Mouse (Mus musculus) small intestine, adult 2 months (tissue): ENCODE results near the gene Faah.

Experiments
- CTCF ChIP-seq: fragments of 200-500 bp; IDR thresholded peaks from 2 replicates; pipeline ENCODE4 v1.5.1; 2012; ENCODE audit warnings: low read depth, mild to moderate bottlenecking, control low read depth, inconsistent platforms, low read length, moderate library complexity, mixed read lengths; ENCODE audit not compliant: insufficient replicate concordance, insufficient read length; ENCODE audit errors: extremely low read depth
- POLR2A ChIP-seq: fragments of 200-500 bp; IDR thresholded peaks from 2 replicates; pipeline ENCODE4 v1.6.1; 2012; ENCODE audit warnings: low read depth, mild to moderate bottlenecking, control low read depth, inconsistent platforms, low read length, moderate library complexity

- TF ChIP-seq CTCF (no peak), POLR2A (no peak)
These were observed 41.4 kb upstream of the Faah start for GRCm38 (mm10) chr4:116059012-116059726.
